Mouse (Mus musculus): Measurements from ENCODE around the gene Lcn11.
A peak's percentile ranks its signal among the peaks of the same experiment; 100 is the strongest.

Gene Lcn11

DNA sequence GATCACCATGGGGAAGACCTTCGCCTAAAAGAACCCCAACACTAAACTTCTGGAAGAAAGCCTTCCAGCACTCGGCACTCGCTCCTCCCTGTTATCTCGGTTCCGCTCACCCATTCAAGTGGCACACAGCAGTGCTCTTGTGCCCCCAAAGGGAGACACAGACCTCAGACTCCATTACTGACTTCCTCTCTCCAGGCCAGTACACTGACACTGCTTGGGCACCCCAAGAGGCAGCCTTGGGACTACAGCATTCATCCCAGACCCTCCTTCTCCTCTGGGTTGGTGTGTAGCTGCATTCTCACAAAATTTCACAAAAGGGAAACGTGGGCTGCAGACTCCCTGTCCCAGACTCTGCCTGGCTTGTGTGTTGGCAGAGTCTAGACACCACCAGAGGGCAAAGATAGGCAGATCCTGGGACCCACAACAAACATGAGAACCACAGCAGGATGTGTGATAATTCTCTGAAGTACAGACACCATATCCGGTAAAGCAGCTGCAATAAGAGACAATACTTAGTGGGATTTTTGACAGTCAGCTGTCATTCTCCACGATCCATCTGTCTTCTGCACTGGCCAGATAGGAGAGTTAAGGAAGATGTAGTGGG lies 51.6 kb downstream of the Lcn11 start:
- peak; percentile 41 for DNase-seq (ENCODE audit: low read depth, low spot score)
